Mouse (Mus musculus) ovary, adult 2 months (tissue): ENCODE data around the gene Sgk1. TPM values are rescaled to one million over a fixed set of nuclear protein-coding genes. Genes with fewer than 3 reads are reported as not detected.

ENCODE experiments used
- polyA plus RNA-seq: library from polyadenylated mRNA; depleted of rRNA; stranded (reverse); fragments of >200 nt; gene quantifications from 2 replicates; pipeline ENCODE4 v1.2.3, GENCODE M21; 2012; rRNA removed

The Sgk1 gene
- polyA plus RNA-seq, result 66.2 and 67.0 TPM in 2 replicates

DNA sequence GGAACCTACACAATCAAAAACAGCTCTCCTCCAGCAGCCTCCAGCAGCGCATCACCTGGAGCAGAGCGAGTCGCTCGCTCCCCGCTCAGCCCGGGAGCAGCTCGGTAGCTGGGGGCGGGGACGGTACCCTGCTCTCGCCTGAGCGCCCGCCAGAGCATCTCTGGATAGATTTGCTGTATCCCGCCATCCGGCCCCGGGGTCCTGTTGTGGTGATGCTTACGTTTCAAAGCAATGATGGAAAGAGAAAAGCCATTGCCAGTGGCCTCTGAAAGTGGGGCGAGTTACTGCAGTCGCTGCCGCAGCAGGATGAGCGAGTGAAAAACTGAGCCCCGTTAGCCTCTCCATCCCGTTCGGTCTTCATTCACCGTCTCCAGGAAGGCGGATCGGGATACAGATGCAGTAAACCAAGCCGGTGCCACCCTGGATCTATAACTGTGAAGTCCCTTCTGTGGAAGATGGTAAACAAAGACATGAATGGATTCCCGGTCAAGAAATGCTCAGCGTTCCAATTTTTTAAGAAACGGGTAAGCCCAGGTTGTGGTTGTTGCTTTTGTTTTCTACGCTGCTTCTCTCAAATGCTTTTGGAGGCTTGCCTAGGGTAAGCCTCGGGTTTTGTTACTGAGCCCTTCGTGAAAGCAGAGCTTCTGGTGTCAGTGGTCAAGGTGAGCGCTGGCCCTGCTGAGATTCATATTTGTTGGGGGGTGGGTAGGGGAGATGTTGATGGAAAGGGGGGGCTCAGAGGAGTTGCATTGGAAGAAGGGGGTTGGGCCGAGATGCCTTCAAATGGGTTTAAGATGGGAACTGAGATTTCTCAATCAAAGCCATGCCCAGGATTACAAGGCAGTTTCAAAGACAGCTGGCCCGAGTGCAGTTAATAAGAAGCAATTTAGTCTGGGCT, at the start of gene Sgk1:
Gene Sgk1 (plus strand): TSS at position 1 of the 898 bp plus-strand sequence.

Other genes starting within 250 kb of the Sgk1 start
- gene 4930444G20Rik, start 185.9 kb downstream of the Sgk1 start, polyA plus RNA-seq, result not detected in 2 replicates